Comparison of ENCODE assay signal across 9 mouse cellular contexts in genomic region chr11:98339071-98339501, GRCm38 (mm10). TPM values are rescaled to one million over a fixed set of nuclear protein-coding genes. Genes with fewer than 3 reads are reported as not detected.
A peak's percentile ranks its signal among the peaks of the same experiment; 100 is the strongest.
DNase-seq lines count a peak whose midpoint lies in the region; ATAC-seq and TF ChIP-seq lines count a peak whose summit lies in the region.
"Had no signal": no experiment of that assay in that cellular context is flagged by ENCODE, and none has a peak within 500 bp of the region (broad histone marks: within the 10 kb centered on the region; RNA-seq: fewer than 3 reads in every experiment).

No protein-coding gene starts in this region.

- peaks cover 7% of the 10 kb centered on the region for H3K27me3 ChIP-seq in heart, adult 2 months (ENCODE audit: control insufficient read depth, insufficient read depth, low read length)
- peaks cover 13% of the 10 kb centered on the region for H3K27me3 ChIP-seq in forebrain, embryonic 16.5 days (replicated peaks; ENCODE audit: control insufficient read depth, insufficient read depth, low read length)
- peaks cover 82% of the 10 kb centered on the region for H3K27me3 ChIP-seq in liver, embryonic 14.5 days (ENCODE audit: control insufficient read depth, insufficient read depth, low read length)

- TF ChIP-seq CTCF in heart, adult 2 months (IDR thresholded peaks at IDR 0.05): no peak
- TF ChIP-seq CTCF in liver, embryonic 14.5 days (IDR thresholded peaks at IDR 0.05; ENCODE audit: low read depth): no peak

- no peaks in the 10 kb centered on the region for H3K36me3 ChIP-seq in heart, adult 2 months (ENCODE audit: control insufficient read depth, insufficient read depth, low read length)
- H3K36me3 ChIP-seq in forebrain, embryonic 16.5 days (ENCODE audit: control insufficient read depth, insufficient read depth): no peaks in the 10 kb centered on the region
- H3K36me3 ChIP-seq in liver, embryonic 14.5 days (replicated peaks; ENCODE audit: control insufficient read depth, insufficient read depth, low read depth): no peaks in the 10 kb centered on the region

- intact Hi-C loops in heart, adult 2 months (cut with DNase I): no loop called here
- intact Hi-C loops in heart, postnatal 25 days (cut with DNase I): no loop called here

- H3K27ac ChIP-seq in heart, adult 2 months: no peak overlapping the region
- peak overlapping the region; percentile 100 for H3K27ac ChIP-seq in forebrain, embryonic 16.5 days (ENCODE audit: low read length)
- no peak overlapping the region for H3K27ac ChIP-seq in liver, embryonic 14.5 days

- H3K9me3 ChIP-seq in forebrain, embryonic 16.5 days (ENCODE audit: control insufficient read depth, low read length): no peaks in the 10 kb centered on the region
- no peaks in the 10 kb centered on the region for H3K9me3 ChIP-seq in liver, embryonic 14.5 days (ENCODE audit: control insufficient read depth, low read length)

- no peak for TF ChIP-seq POLR2A in heart, adult 2 months (IDR thresholded peaks at IDR 0.05; ENCODE audit: insufficient read depth, low read depth, low read length)

- no peaks in the 10 kb centered on the region; the same call in 1 of the 2 replicates for H3K4me1 ChIP-seq in heart, adult 2 months (ENCODE audit: control insufficient read depth, insufficient read depth, low read length)
- peaks cover 61% of the 10 kb centered on the region for H3K4me1 ChIP-seq in forebrain, embryonic 16.5 days (replicated peaks; ENCODE audit: control insufficient read depth, insufficient read depth, low read length)
- no peaks in the 10 kb centered on the region for H3K4me1 ChIP-seq in liver, embryonic 14.5 days (replicated peaks; ENCODE audit: control insufficient read depth in 2 of 2, insufficient read depth in 2 of 2, low read length in 1 of 2)

- H3K4me3 ChIP-seq in heart, adult 2 months: peak overlapping the region; percentile 54
- peak overlapping the region; percentile 59 for H3K4me3 ChIP-seq in forebrain, embryonic 16.5 days (replicated peaks; ENCODE audit: low read length)
- peak overlapping the region in 1 of 2 experiments; percentile 38; a peak in 2 of 4 replicates for H3K4me3 ChIP-seq in liver, embryonic 14.5 days (ENCODE audit: insufficient read depth in 1 of 2, low read depth in 2 of 2, low read length in 2 of 2)

- peak overlapping the region; percentile 28 for H3K9ac ChIP-seq in heart, adult 2 months (ENCODE audit: low read depth, low read length)
- peak overlapping the region; percentile 87 for H3K9ac ChIP-seq in forebrain, embryonic 16.5 days (replicated peaks; ENCODE audit: low read depth, low read length)
- H3K9ac ChIP-seq in liver, embryonic 14.5 days (replicated peaks): no peak overlapping the region

- no peak for TF ChIP-seq EP300 in heart, adult 2 months (IDR thresholded peaks at IDR 0.05; ENCODE audit: insufficient read depth, low read depth, low read length)
- TF ChIP-seq EP300 in liver, embryonic 14.5 days (IDR thresholded peaks at IDR 0.05; ENCODE audit: low read depth): no peak

- H3K79me2 ChIP-seq in heart, adult 2 months (replicated peaks; ENCODE audit: control insufficient read depth, insufficient read depth, low read length): no peaks in the 10 kb centered on the region

- under 1% methylated on average over 19 of the region's 19 CpGs for WGBS in heart, adult 2 months
- under 1% methylated on average over 18 of the region's 19 CpGs for WGBS in forebrain, embryonic 16.5 days
- WGBS in liver, embryonic 14.5 days (ENCODE audit: insufficient replicate concordance): 2% methylated on average over 19 of the region's 19 CpGs

- DNase-seq in heart, adult 2 months: peak in 1 of 2 experiments; percentile 37
- DNase-seq in heart, postnatal 25 days (ENCODE audit: low spot score): no peak
- DNase-seq in Muller cell, postnatal 12 days (ENCODE audit: inconsistent ontology term): peak; percentile 80
- no peak for DNase-seq in liver, embryonic 14.5 days (ENCODE audit: low read depth in 3 of 3, low spot score in 3 of 3)
- DNase-seq in layer of hippocampus, adult 11-12 months (ENCODE audit: low spot score): no peak
- no peak for DNase-seq in adrenal gland, postnatal 25 days

- peak overlapping the region; percentile 90 for H3K4me2 ChIP-seq in forebrain, embryonic 16.5 days (ENCODE audit: low read length)
- peak overlapping the region; percentile 54 for H3K4me2 ChIP-seq in liver, embryonic 14.5 days (ENCODE audit: low read depth)

- ATAC-seq in forebrain, embryonic 16.5 days: peak; percentile 47
- no peak for ATAC-seq in liver, embryonic 14.5 days (ENCODE audit: insufficient read depth)
- ATAC-seq in activated CD4-positive, CD25-positive, alpha-beta regulatory T cell, adult 4 months: no peak

RNA-seq across cellular contexts. Expression of gene Ppp1r1b, which starts 9.1 kb away (rescaled TPM):
- total RNA-seq in heart, adult 2 months (2021): 1 to 10 TPM; 2.6 to 5.3 TPM
- 15.8 and 16.2 TPM in 2 replicates for polyA plus RNA-seq in heart, adult 2 months (2012; rRNA removed)
- total RNA-seq in heart, postnatal 25 days (2021): 1 to 10 TPM; 5.3 to 5.8 TPM
- 69.7 and 72.4 TPM in 2 replicates for polyA plus RNA-seq in forebrain, embryonic 16.5 days (2015; fragmentation: Nextera tagmentation; extraction: Ambion mirVana)
- 0.04 and 0.21 TPM in 2 replicates for polyA plus RNA-seq in liver, embryonic 14.5 days (2012; rRNA removed)
- 0.17 and 0.19 TPM in 2 replicates for polyA plus RNA-seq in liver, embryonic 14.5 days (2014; fragmentation: Nextera tagmentation; extraction: Ambion mirVana)
- not detected for polyA plus RNA-seq in activated CD4-positive, CD25-positive, alpha-beta regulatory T cell, adult 4 months (2017; shearing (Covaris generic))
- 0.24 TPM in 1 of 2 replicates, not detected in the other for total RNA-seq in adrenal gland, postnatal 25 days (2021)

RNA-seq across cellular contexts. Expression of gene Neurod2, which starts 9.6 kb away (rescaled TPM):
- not detected for total RNA-seq in heart, adult 2 months (2021)
- not detected in 2 replicates for polyA plus RNA-seq in heart, adult 2 months (2012; rRNA removed)
- not detected for total RNA-seq in heart, postnatal 25 days (2021)
- polyA plus RNA-seq in forebrain, embryonic 16.5 days (2015; fragmentation: Nextera tagmentation; extraction: Ambion mirVana): 110 and 133 TPM in 2 replicates
- 0.18 TPM in 1 of 2 replicates, not detected in the other for polyA plus RNA-seq in liver, embryonic 14.5 days (2012; rRNA removed)
- not detected in 2 replicates for polyA plus RNA-seq in liver, embryonic 14.5 days (2014; fragmentation: Nextera tagmentation; extraction: Ambion mirVana)
- polyA plus RNA-seq in activated CD4-positive, CD25-positive, alpha-beta regulatory T cell, adult 4 months (2017; shearing (Covaris generic)): not detected
- not detected in 2 replicates for total RNA-seq in adrenal gland, postnatal 25 days (2021)
- total RNA-seq: hematopoietic stem cell, adult 5-6 weeks had no signal

RNA-seq across cellular contexts. Expression of gene Stard3, which starts 19.1 kb away (rescaled TPM):
- 10 to 100 TPM; 19.0 to 24.3 TPM for total RNA-seq in heart, adult 2 months (2021)
- 58.3 and 62.3 TPM in 2 replicates for polyA plus RNA-seq in heart, adult 2 months (2012; rRNA removed)
- 10 to 100 TPM; 19.7 to 24.9 TPM for total RNA-seq in heart, postnatal 25 days (2021)
- 52.8 and 56.3 TPM in 2 replicates for polyA plus RNA-seq in forebrain, embryonic 16.5 days (2015; fragmentation: Nextera tagmentation; extraction: Ambion mirVana)
- 15.7 and 16.8 TPM in 2 replicates for polyA plus RNA-seq in liver, embryonic 14.5 days (2012; rRNA removed)
- polyA plus RNA-seq in liver, embryonic 14.5 days (2014; fragmentation: Nextera tagmentation; extraction: Ambion mirVana): 11.6 and 11.9 TPM in 2 replicates
- polyA plus RNA-seq in activated CD4-positive, CD25-positive, alpha-beta regulatory T cell, adult 4 months (2017; shearing (Covaris generic)): 10 to 100 TPM; 33.3 to 42.1 TPM
- 23.6 and 23.9 TPM in 2 replicates for total RNA-seq in adrenal gland, postnatal 25 days (2021)

RNA-seq across cellular contexts. Expression of gene Tcap, which starts 44.5 kb away (rescaled TPM):
- total RNA-seq in heart, adult 2 months (2021): 1,000 to 10,000 TPM; 1,095 to 3,136 TPM
- 1,250 and 1,827 TPM in 2 replicates for polyA plus RNA-seq in heart, adult 2 months (2012; rRNA removed)
- total RNA-seq in heart, postnatal 25 days (2021): 1,000 to 10,000 TPM; 1,084 to 2,520 TPM
- polyA plus RNA-seq in forebrain, embryonic 16.5 days (2015; fragmentation: Nextera tagmentation; extraction: Ambion mirVana): 0.23 and 0.26 TPM in 2 replicates
- polyA plus RNA-seq in liver, embryonic 14.5 days (2012; rRNA removed): 0.03 TPM in 1 of 2 replicates, not detected in the other
- polyA plus RNA-seq in liver, embryonic 14.5 days (2014; fragmentation: Nextera tagmentation; extraction: Ambion mirVana): not detected in 2 replicates
- polyA plus RNA-seq in activated CD4-positive, CD25-positive, alpha-beta regulatory T cell, adult 4 months (2017; shearing (Covaris generic)): not detected
- 0.91 TPM in 1 of 2 replicates, not detected in the other for total RNA-seq in adrenal gland, postnatal 25 days (2021)
- total RNA-seq: hematopoietic stem cell, adult 5-6 weeks had no signal

RNA-seq across cellular contexts. Expression of gene Pnmt, which starts 47.2 kb away (rescaled TPM):
- 1 to 10 TPM in 1 of 2 experiments, under 1 TPM in 1; 0.91 to 1.5 TPM for total RNA-seq in heart, adult 2 months (2021)
- polyA plus RNA-seq in heart, adult 2 months (2012; rRNA removed): 1.6 and 2.6 TPM in 2 replicates
- 1 to 10 TPM; 1.3 to 1.7 TPM for total RNA-seq in heart, postnatal 25 days (2021)
- 0.21 and 0.86 TPM in 2 replicates for polyA plus RNA-seq in forebrain, embryonic 16.5 days (2015; fragmentation: Nextera tagmentation; extraction: Ambion mirVana)
- polyA plus RNA-seq in liver, embryonic 14.5 days (2012; rRNA removed): not detected in 2 replicates
- polyA plus RNA-seq in liver, embryonic 14.5 days (2014; fragmentation: Nextera tagmentation; extraction: Ambion mirVana): not detected in 2 replicates
- polyA plus RNA-seq in activated CD4-positive, CD25-positive, alpha-beta regulatory T cell, adult 4 months (2017; shearing (Covaris generic)): not detected
- total RNA-seq in adrenal gland, postnatal 25 days (2021): 458 and 547 TPM in 2 replicates
- total RNA-seq: hematopoietic stem cell, adult 5-6 weeks had no signal

Comparison
In these comparisons a context has a peak if more than half of its experiments do, and no peak if none do; other contexts are left out.
1. RNA of gene Ppp1r1b, which starts 9.1 kb away (polyA plus RNA-seq): 69.7 to 72.4 TPM in forebrain, embryonic 16.5 days and 15.8 to 16.2 TPM in heart, adult 2 months; 0.04 to 0.21 TPM in liver, embryonic 14.5 days and not detected in activated CD4-positive, CD25-positive, alpha-beta regulatory T cell, adult 4 months; every median in the first group is over 10 times any median in the second.
2. RNA of gene Neurod2, which starts 9.6 kb away (polyA plus RNA-seq): 110 to 133 TPM in forebrain, embryonic 16.5 days; not detected in heart, adult 2 months, 0.18 TPM in liver, embryonic 14.5 days and not detected in activated CD4-positive, CD25-positive, alpha-beta regulatory T cell, adult 4 months; every median in the first group is over 10 times any median in the second.